Mouse (Mus musculus) bone marrow macrophage, adult 2 months (primary cell): Measurements from ENCODE around the gene Irf1.

Experiments used
- CTCF ChIP-seq: IDR thresholded peaks from 2 replicates; pipeline ENCODE4 v1.5.1; 2012; ENCODE audit warnings: low read depth, mild to moderate bottlenecking, low read length, moderate library complexity
- POLR2A ChIP-seq: IDR thresholded peaks from 2 replicates; pipeline ENCODE4 v1.6.1; 2012; ENCODE audit warnings: mild to moderate bottlenecking, low read depth, low read length, borderline replicate concordance

DNA sequence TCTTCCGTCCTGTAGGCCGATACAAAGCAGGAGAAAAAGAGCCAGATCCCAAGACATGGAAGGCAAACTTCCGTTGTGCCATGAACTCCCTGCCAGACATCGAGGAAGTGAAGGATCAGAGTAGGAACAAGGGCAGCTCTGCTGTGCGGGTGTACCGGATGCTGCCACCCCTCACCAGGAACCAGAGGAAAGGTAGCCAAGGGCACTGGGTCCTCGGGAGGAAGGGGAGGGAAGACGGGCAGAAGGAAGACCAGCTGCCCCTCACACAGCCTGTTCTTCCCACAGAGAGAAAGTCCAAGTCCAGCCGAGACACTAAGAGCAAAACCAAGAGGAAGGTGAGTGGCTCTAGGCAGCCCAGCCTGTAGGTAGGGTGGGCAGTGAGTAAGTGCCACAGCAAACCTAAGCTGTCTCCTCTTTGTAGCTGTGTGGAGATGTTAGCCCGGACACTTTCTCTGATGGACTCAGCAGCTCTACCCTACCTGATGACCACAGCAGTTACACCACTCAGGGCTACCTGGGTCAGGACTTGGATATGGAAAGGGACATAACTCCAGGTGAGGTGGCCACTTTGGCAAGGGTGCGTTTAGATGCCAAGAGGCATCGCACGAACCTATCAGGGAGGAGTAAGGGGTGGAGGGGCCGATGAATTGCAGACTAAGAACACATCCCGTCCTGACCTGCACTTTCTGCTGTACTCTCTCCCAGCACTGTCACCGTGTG lies 4.0 kb downstream of the Irf1 start:
- TF ChIP-seq CTCF (no peak), POLR2A (no peak)
